In genomic region chr10:77566651-77567050, GRCm38 (mm10) we compare ENCODE assay signal across 9 mouse cellular contexts. TPM values are rescaled to one million over a fixed set of nuclear protein-coding genes. Genes with fewer than 3 reads are reported as not detected.
A peak's percentile ranks its signal among the peaks of the same experiment; 100 is the strongest.
DNase-seq lines count a peak whose midpoint lies in the region; ATAC-seq and TF ChIP-seq lines count a peak whose summit lies in the region.
"Had no signal": no experiment of that assay in that cellular context is flagged by ENCODE, and none has a peak within 500 bp of the region (broad histone marks: within the 10 kb centered on the region; RNA-seq: fewer than 3 reads in every experiment).

No protein-coding gene starts in this region.

- no peak for ATAC-seq in forebrain, embryonic 11.5 days (replicated peaks; ENCODE audit: low FRiP score)
- ATAC-seq in forebrain, embryonic 16.5 days: no peak
- 0 out of 2 replicates have a peak, but pooled peaks have one; percentile 37 for ATAC-seq in heart, embryonic 16.5 days (replicated peaks; ENCODE audit: extremely low read depth, insufficient read depth, low FRiP score)
- ATAC-seq in megakaryocyte, adult 5-6 weeks (ENCODE audit: poor library complexity, severe bottlenecking): peak; percentile 82

- H3K4me3 ChIP-seq in forebrain, embryonic 11.5 days (ENCODE audit: low read depth, low read length): no peak overlapping the region
- H3K4me3 ChIP-seq in forebrain, embryonic 16.5 days (replicated peaks; ENCODE audit: low read length): no peak overlapping the region
- no peak overlapping the region for H3K4me3 ChIP-seq in cortical plate, adult 2 months (ENCODE audit: insufficient read depth, low read length)
- no peak overlapping the region for H3K4me3 ChIP-seq in heart, embryonic 16.5 days (ENCODE audit: low read length)

- no peaks in the 10 kb centered on the region for H3K9me3 ChIP-seq in forebrain, embryonic 11.5 days (ENCODE audit: control insufficient read depth, low read length)
- H3K9me3 ChIP-seq in forebrain, embryonic 16.5 days (ENCODE audit: control insufficient read depth, low read length): no peaks in the 10 kb centered on the region
- H3K9me3 ChIP-seq in heart, embryonic 16.5 days (replicated peaks; ENCODE audit: control insufficient read depth, low read length): no peaks in the 10 kb centered on the region

- peak; percentile 81 for TF ChIP-seq CTCF in cortical plate, adult 2 months (IDR thresholded peaks at IDR 0.05; ENCODE audit: extremely low read depth, insufficient read depth, low read length)

- H3K9ac ChIP-seq in forebrain, embryonic 11.5 days (ENCODE audit: low read length): no peak overlapping the region
- no peak overlapping the region for H3K9ac ChIP-seq in forebrain, embryonic 16.5 days (replicated peaks; ENCODE audit: low read depth, low read length)
- H3K9ac ChIP-seq in heart, embryonic 16.5 days (ENCODE audit: low read length): no peak overlapping the region

- H3K27ac ChIP-seq in forebrain, embryonic 11.5 days (ENCODE audit: low read depth, low read length): no peak overlapping the region
- no peak overlapping the region for H3K27ac ChIP-seq in forebrain, embryonic 16.5 days (ENCODE audit: low read length)
- H3K27ac ChIP-seq in cortical plate, adult 2 months (ENCODE audit: insufficient read depth, low read length): no peak overlapping the region
- H3K27ac ChIP-seq in heart, embryonic 16.5 days (ENCODE audit: low read length): no peak overlapping the region

- H3K4me1 ChIP-seq in forebrain, embryonic 11.5 days (replicated peaks; ENCODE audit: control insufficient read depth, insufficient read depth, low read length): no peaks in the 10 kb centered on the region
- no peaks in the 10 kb centered on the region for H3K4me1 ChIP-seq in forebrain, embryonic 16.5 days (replicated peaks; ENCODE audit: control insufficient read depth, insufficient read depth, low read length)
- no peaks in the 10 kb centered on the region for H3K4me1 ChIP-seq in cortical plate, adult 2 months (ENCODE audit: control insufficient read depth, insufficient read depth, low read length)
- no peaks in the 10 kb centered on the region for H3K4me1 ChIP-seq in heart, embryonic 16.5 days (ENCODE audit: control insufficient read depth, insufficient read depth, low read length)

- no peaks in the 10 kb centered on the region for H3K36me3 ChIP-seq in forebrain, embryonic 11.5 days (ENCODE audit: control insufficient read depth, insufficient read depth, low read length)
- H3K36me3 ChIP-seq in forebrain, embryonic 16.5 days (ENCODE audit: control insufficient read depth, insufficient read depth): no peaks in the 10 kb centered on the region
- H3K36me3 ChIP-seq in heart, embryonic 16.5 days (ENCODE audit: control insufficient read depth, insufficient read depth): no peaks in the 10 kb centered on the region

- DNase-seq in forebrain, embryonic 11.5 days (ENCODE audit: low spot score): peak; percentile 84
- DNase-seq in adrenal gland, adult 18-20 months (ENCODE audit: low spot score in 2 of 2): peak; percentile 89 to 94
- peak; percentile 72 to 74 for DNase-seq in layer of hippocampus, postnatal 14 days (ENCODE audit: low spot score in 2 of 2)
- peak; percentile 89 to 95 for DNase-seq in spleen, postnatal 10 days (ENCODE audit: low spot score in 2 of 2)

- H3K27me3 ChIP-seq in forebrain, embryonic 11.5 days (ENCODE audit: control insufficient read depth, insufficient read depth, low read length): no peaks in the 10 kb centered on the region
- H3K27me3 ChIP-seq in forebrain, embryonic 16.5 days (replicated peaks; ENCODE audit: control insufficient read depth, insufficient read depth, low read length): no peaks in the 10 kb centered on the region
- no peaks in the 10 kb centered on the region for H3K27me3 ChIP-seq in heart, embryonic 16.5 days (ENCODE audit: control insufficient read depth, insufficient read depth, low read length)

- 33% methylated on average over 8 of the region's 8 CpGs for WGBS in forebrain, embryonic 11.5 days
- WGBS in forebrain, embryonic 16.5 days: 28% methylated on average over 8 of the region's 8 CpGs
- WGBS in heart, embryonic 16.5 days: 25% methylated on average over 8 of the region's 8 CpGs

- no peak overlapping the region for H3K4me2 ChIP-seq in forebrain, embryonic 11.5 days (ENCODE audit: low read depth, low read length, severe bottlenecking)
- H3K4me2 ChIP-seq in forebrain, embryonic 16.5 days (ENCODE audit: low read length): no peak overlapping the region
- no peak overlapping the region for H3K4me2 ChIP-seq in heart, embryonic 16.5 days (ENCODE audit: low read depth, low read length)

- TF ChIP-seq POLR2A in cortical plate, adult 2 months (IDR thresholded peaks at IDR 0.05; ENCODE audit: extremely low read depth, insufficient read depth, low read length): no peak

RNA-seq across cellular contexts. Expression of gene Pttg1ip, which starts 14.9 kb away (rescaled TPM):
- polyA plus RNA-seq in forebrain, embryonic 11.5 days (2014; fragmentation: Nextera tagmentation; extraction: Ambion mirVana): 69.0 and 73.8 TPM in 2 replicates
- polyA plus RNA-seq in forebrain, embryonic 16.5 days (2015; fragmentation: Nextera tagmentation; extraction: Ambion mirVana): 73.3 and 80.5 TPM in 2 replicates
- total RNA-seq in adrenal gland, adult 18-20 months (2021): 100 to 1,000 TPM; 175 to 203 TPM
- polyA plus RNA-seq in cortical plate, adult 2 months (2012; rRNA removed): 111 and 113 TPM in 2 replicates
- 127 and 132 TPM in 2 replicates for polyA plus RNA-seq in heart, embryonic 16.5 days (2015; fragmentation: Nextera tagmentation; extraction: Ambion mirVana)
- total RNA-seq in layer of hippocampus, postnatal 14 days (2021): 10 to 100 TPM; 77.4 to 79.9 TPM
- 82.8 and 97.8 TPM in 2 replicates for total RNA-seq in megakaryocyte, adult 5-6 weeks (2015)
- total RNA-seq in megakaryocyte, adult 5-6 weeks (2017): 50.0 and 54.8 TPM in 2 replicates

RNA-seq across cellular contexts. Expression of gene Itgb2, which starts 36.6 kb away (rescaled TPM):
- 1.2 and 1.3 TPM in 2 replicates for polyA plus RNA-seq in forebrain, embryonic 11.5 days (2014; fragmentation: Nextera tagmentation; extraction: Ambion mirVana)
- polyA plus RNA-seq in forebrain, embryonic 16.5 days (2015; fragmentation: Nextera tagmentation; extraction: Ambion mirVana): 0.80 and 0.85 TPM in 2 replicates
- 10 to 100 TPM in 1 of 2 experiments, 1 to 10 TPM in 1; 7.8 to 16.2 TPM for total RNA-seq in adrenal gland, adult 18-20 months (2021)
- 6.1 and 7.3 TPM in 2 replicates for polyA plus RNA-seq in cortical plate, adult 2 months (2012; rRNA removed)
- 4.7 and 8.7 TPM in 2 replicates for polyA plus RNA-seq in heart, embryonic 16.5 days (2015; fragmentation: Nextera tagmentation; extraction: Ambion mirVana)
- total RNA-seq in layer of hippocampus, postnatal 14 days (2021): 1 to 10 TPM; 2.2 to 3.1 TPM
- total RNA-seq in megakaryocyte, adult 5-6 weeks (2015): 342 TPM in 2 replicates
- 400 and 419 TPM in 2 replicates for total RNA-seq in megakaryocyte, adult 5-6 weeks (2017)

RNA-seq across cellular contexts. Expression of gene Sumo3, which starts 39.2 kb away (rescaled TPM):
- 336 and 367 TPM in 2 replicates for polyA plus RNA-seq in forebrain, embryonic 11.5 days (2014; fragmentation: Nextera tagmentation; extraction: Ambion mirVana)
- 335 and 349 TPM in 2 replicates for polyA plus RNA-seq in forebrain, embryonic 16.5 days (2015; fragmentation: Nextera tagmentation; extraction: Ambion mirVana)
- 10 to 100 TPM; 91.8 to 98.8 TPM for total RNA-seq in adrenal gland, adult 18-20 months (2021)
- 270 and 272 TPM in 2 replicates for polyA plus RNA-seq in cortical plate, adult 2 months (2012; rRNA removed)
- polyA plus RNA-seq in heart, embryonic 16.5 days (2015; fragmentation: Nextera tagmentation; extraction: Ambion mirVana): 157 and 170 TPM in 2 replicates
- 100 to 1,000 TPM; 116 to 134 TPM for total RNA-seq in layer of hippocampus, postnatal 14 days (2021)
- total RNA-seq in megakaryocyte, adult 5-6 weeks (2015): 22.1 and 22.7 TPM in 2 replicates
- 118 and 137 TPM in 2 replicates for total RNA-seq in megakaryocyte, adult 5-6 weeks (2017)

RNA-seq across cellular contexts. Expression of gene Gm49325, which starts 39.3 kb away (rescaled TPM):
- polyA plus RNA-seq in forebrain, embryonic 11.5 days (2014; fragmentation: Nextera tagmentation; extraction: Ambion mirVana): not detected in 2 replicates
- 1.2 and 8.4 TPM in 2 replicates for polyA plus RNA-seq in forebrain, embryonic 16.5 days (2015; fragmentation: Nextera tagmentation; extraction: Ambion mirVana)
- 10 to 100 TPM; 13.1 to 17.1 TPM for total RNA-seq in adrenal gland, adult 18-20 months (2021)
- polyA plus RNA-seq in cortical plate, adult 2 months (2012; rRNA removed): 9.3 TPM in 1 of 2 replicates, not detected in the other
- polyA plus RNA-seq in heart, embryonic 16.5 days (2015; fragmentation: Nextera tagmentation; extraction: Ambion mirVana): 4.6 TPM in 1 of 2 replicates, not detected in the other
- total RNA-seq in layer of hippocampus, postnatal 14 days (2021): 10 to 100 TPM; 12.6 to 19.9 TPM
- total RNA-seq in megakaryocyte, adult 5-6 weeks (2015): not detected in 2 replicates
- total RNA-seq in megakaryocyte, adult 5-6 weeks (2017): not detected in 2 replicates
- polyA plus RNA-seq: liver, embryonic 16.5 days had no signal

RNA-seq across cellular contexts. Expression of gene Fam207a, which starts 51.1 kb away (rescaled TPM):
- 40.6 and 41.9 TPM in 2 replicates for polyA plus RNA-seq in forebrain, embryonic 11.5 days (2014; fragmentation: Nextera tagmentation; extraction: Ambion mirVana)
- polyA plus RNA-seq in forebrain, embryonic 16.5 days (2015; fragmentation: Nextera tagmentation; extraction: Ambion mirVana): 41.6 and 42.8 TPM in 2 replicates
- total RNA-seq in adrenal gland, adult 18-20 months (2021): 10 to 100 TPM; 19.5 to 21.9 TPM
- 34.5 and 35.1 TPM in 2 replicates for polyA plus RNA-seq in cortical plate, adult 2 months (2012; rRNA removed)
- polyA plus RNA-seq in heart, embryonic 16.5 days (2015; fragmentation: Nextera tagmentation; extraction: Ambion mirVana): 23.2 and 24.5 TPM in 2 replicates
- total RNA-seq in layer of hippocampus, postnatal 14 days (2021): 10 to 100 TPM; 32.3 to 34.9 TPM
- 11.5 and 11.7 TPM in 2 replicates for total RNA-seq in megakaryocyte, adult 5-6 weeks (2015)
- 36.3 and 46.5 TPM in 2 replicates for total RNA-seq in megakaryocyte, adult 5-6 weeks (2017)

Comparison
In these comparisons a context has a peak if more than half of its experiments do, and no peak if none do; other contexts are left out.
1. ATAC-seq: peak in heart, embryonic 16.5 days (single experiment) and megakaryocyte, adult 5-6 weeks (single experiment); none in forebrain, embryonic 11.5 days (single experiment) and forebrain, embryonic 16.5 days (single experiment).
2. Peak in every context shown above with its lines, with median percentiles within 50 percentile points of each other: DNase-seq.